Mouse (Mus musculus): ENCODE data around the gene Nphs2.
"Not testable (repeated sequence)": the region's sequence is repeated elsewhere in the genome, so short reads cannot be mapped to it uniquely, and the experiment has no call there.

Nphs2 gene

GRCm38 (mm10) chr1:156310630-156311029 lies at the start of gene Nphs2:
TSS of gene Nphs2 (plus strand) at chr1:156310727.
- peak; percentile 4 for DNase-seq

DNA sequence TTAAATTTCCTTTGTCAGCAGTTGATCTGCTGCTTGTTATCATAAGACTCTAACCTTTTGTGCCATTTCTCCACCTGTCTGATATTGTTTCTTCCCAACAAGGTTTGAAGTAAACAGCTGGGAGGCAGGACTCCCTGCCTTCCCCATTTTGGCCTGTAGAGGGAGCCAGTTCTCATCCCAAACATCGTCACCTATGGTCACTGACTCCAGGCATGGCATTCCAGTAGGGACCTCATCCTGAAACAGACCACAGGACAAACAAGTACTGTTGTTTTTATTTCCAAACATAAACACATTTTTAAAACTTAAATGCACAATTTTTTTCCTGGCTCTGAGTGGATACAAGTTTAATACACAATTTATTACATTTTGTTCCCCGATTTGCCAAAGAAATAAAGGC lies 47.2 kb upstream of the Nphs2 start:
- DNase-seq, result peak; percentile 65

GRCm38 (mm10) chr1:156263946-156264345 lies 46.6 kb upstream of the Nphs2 start:
- no peak for DNase-seq

DNA sequence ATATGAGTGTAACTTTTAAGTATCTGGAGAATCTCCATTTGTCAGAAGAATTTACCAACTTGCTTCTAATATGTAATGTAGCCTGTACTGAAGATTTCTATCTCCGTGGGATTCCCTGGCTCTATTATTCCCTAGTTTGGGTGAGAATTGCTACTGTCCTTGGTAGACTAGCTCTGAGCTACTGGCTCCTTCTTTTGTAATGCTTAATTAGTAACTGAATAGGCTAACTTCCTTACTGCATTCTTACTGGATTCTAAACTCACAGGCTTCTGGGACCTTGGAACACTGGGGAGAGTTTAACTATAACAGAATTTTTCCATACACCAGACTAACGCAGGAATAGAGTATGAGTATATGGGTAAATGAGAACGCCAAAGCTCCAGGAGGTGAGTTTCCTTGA lies 42.0 kb upstream of the Nphs2 start:
- DNase-seq, result not testable (repeated sequence)

- no peak for DNase-seq
These were observed 40.1 kb upstream of the Nphs2 start for GRCm38 (mm10) chr1:156270471-156270870.

- DNase-seq, result no peak
These were observed 38.9 kb upstream of the Nphs2 start for GRCm38 (mm10) chr1:156271654-156272053.

GRCm38 (mm10) chr1:156273647-156274046 lies 36.9 kb upstream of the Nphs2 start:
- no peak for DNase-seq

DNA sequence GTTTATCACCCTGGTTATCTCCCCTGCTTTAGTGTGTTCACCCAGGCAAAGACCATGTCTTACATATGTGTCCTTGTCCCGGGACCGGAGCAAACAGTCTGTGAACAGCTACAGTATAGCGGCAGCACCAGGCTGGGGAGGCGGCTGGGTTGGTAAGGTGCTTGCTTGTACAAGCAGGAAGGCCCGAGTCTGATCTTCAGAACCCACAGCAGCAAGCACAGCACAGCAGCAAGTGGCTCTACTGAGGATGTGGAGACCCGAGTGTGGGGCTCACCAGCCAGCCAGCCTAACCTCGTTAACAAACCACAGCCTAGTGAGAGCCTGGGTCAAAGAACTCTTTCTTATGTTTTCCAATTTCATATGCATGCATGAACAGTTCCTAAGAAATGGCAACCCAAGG lies 30.4 kb upstream of the Nphs2 start:
- no peak for DNase-seq

- no peak for DNase-seq
These were observed 26.3 kb upstream of the Nphs2 start for GRCm38 (mm10) chr1:156284207-156284606.

DNA sequence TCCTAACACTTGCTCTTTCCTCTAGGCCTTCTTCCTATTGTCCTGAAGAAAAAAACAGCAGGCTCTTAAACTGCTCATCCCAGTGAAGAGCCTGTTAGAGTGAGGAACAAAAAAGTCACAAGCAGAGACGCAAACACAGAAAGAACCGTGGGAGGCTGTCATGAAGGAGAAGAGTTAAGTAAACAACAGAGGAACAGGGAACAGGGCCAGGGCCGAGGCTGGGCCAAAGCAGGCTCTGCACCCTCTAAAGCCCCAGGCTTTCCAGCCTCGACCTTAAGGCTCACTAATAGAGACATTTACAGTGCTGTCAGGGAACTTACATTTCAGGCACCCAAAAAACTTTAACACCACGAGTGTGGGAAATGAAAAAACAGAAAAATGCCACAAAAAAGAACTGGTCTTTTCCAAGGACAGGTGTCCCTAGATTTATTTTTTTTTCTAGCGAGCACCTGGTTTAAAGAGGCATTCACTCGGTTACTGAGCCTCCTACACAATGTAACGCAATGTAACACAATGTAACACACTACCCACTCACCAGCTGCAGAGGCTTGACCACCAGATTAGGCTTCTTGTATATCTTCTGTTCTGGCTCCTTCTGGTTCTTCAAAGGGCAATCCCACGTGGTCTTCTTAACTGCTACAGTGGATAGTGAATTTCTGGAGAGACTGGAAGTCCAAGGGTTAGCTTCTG lies 25.5 kb upstream of the Nphs2 start:
- DNase-seq, result peak; percentile 8

DNA sequence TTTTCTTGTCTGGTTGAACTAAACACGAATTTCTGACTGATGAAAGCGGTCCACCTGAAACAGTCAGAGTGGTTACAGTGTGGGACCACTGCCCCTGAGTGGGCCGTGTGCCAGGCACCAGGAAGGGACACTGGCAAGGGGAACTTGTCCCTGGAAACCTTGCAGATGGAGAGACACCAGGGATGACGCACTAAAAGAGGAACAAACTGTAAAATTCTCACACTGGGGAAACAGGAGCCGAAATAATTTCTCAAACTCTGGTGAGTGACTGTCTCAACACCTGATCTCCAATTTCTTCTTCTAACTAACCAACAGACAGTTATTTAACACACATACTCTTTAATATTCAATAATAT lies 25.0 kb upstream of the Nphs2 start:
- no peak for DNase-seq

GRCm38 (mm10) chr1:156288556-156289221 lies 21.8 kb upstream of the Nphs2 start:
- no peak for DNase-seq

GRCm38 (mm10) chr1:156289222-156289587 lies 21.3 kb upstream of the Nphs2 start:
- DNase-seq, result not testable (repeated sequence)

GRCm38 (mm10) chr1:156290016-156290415 lies 20.5 kb upstream of the Nphs2 start:
- no peak for DNase-seq

GRCm38 (mm10) chr1:156302911-156303749 lies 7.4 kb upstream of the Nphs2 start, which contains the start of gene Tdrd5:
TSS of gene Tdrd5 (minus strand) at chr1:156303664.
- DNase-seq, result peak; percentile 16

DNA sequence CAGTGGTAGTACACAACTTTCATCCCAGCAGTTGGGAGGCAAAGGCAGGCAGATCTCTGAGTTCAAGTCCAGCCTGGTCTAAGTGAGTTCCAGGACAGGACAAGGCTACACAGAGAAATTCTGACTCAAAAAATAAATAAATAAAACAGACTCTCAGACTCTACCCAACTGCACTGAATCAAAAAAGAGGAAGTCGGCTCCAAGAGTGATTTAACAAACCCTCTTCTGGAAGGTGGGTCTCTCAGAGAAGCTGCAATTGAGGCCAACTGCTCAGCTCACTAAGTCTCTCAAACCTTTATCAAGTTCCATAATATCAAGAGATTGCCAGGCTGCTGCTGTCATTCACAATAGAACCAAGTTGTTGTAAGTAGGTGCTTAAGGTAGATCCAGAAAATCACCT lies 1.9 kb upstream of the Nphs2 start:
- DNase-seq, result no peak

DNA sequence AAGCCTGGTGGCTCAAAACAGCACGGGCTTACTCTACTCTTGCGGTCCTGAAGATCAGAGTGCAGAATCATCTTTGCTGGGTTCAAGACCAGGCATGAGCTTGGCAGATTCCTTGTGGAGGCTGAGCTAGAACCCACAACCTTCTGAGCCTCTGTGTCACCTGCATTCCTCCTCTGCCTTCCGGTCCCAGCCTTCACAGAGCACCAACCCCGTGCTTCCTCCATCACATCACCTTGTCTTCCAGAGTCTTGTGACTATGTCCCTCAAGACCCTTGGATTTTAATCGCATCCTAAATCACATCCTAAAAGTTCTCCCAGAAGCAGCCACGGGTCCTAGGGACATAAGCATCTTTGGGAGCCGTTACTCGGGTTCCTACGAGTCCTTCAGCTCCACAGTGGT lies 12.6 kb downstream of the Nphs2 start:
- no peak for DNase-seq

- no peak for DNase-seq
These were observed 30.3 kb downstream of the Nphs2 start for GRCm38 (mm10) chr1:156340847-156341246.

GRCm38 (mm10) chr1:156344433-156344832 lies 33.9 kb downstream of the Nphs2 start:
- no peak for DNase-seq

DNA sequence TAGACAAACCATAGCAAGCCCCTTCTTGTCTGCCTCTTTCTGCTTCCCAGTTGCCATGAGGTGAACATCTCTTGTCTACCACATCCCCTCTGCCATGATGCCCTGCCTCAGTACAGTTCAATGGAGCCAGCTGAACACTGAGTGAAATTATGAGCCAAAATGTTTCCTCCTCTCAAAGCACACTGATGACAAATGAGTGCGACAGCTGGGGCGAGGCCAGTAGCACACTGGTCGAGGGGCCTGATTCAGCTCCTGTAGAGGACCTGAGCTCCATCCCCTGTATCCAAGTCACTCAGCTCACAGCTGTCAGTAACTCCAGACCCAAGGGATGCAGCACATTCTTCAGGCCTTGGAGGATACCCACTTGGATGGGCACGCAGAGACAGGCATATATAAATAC lies 35.1 kb downstream of the Nphs2 start:
- DNase-seq, result no peak

- no peak for DNase-seq
These were observed 38.5 kb downstream of the Nphs2 start for GRCm38 (mm10) chr1:156349031-156349430.

GRCm38 (mm10) chr1:156350441-156350840 lies 39.9 kb downstream of the Nphs2 start:
- no peak for DNase-seq

- DNase-seq, result no peak
These were observed 41.9 kb downstream of the Nphs2 start for GRCm38 (mm10) chr1:156352466-156352865.

DNA sequence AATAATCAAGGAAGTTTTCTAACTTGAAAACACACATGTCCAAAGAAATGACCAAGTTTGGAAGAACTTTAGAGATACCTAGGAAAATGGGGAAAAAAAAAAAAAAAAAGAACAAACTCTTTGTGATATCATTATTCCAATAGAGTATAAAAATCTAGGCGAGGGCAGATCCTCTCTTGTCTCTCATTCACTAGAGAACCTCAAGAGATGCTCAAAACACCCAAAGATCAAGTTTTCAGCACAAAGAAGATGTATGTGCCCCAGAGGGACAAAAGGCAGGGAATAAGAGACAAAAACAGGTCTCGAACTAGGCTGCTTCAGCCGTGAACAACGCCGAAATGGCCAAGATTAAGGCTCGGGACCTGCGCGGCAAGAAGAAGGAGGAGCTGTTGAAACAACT lies 55.2 kb downstream of the Nphs2 start, which contains the start of gene Gm2000:
Gene Gm2000 (plus strand): TSS at position 301 of the 400 bp plus-strand sequence.
- no peak for DNase-seq
